Mouse (Mus musculus): Measurements from ENCODE around the gene Herpud2. TPM values are rescaled to one million over a fixed set of nuclear protein-coding genes. Genes with fewer than 3 reads are reported as not detected.

The Herpud2 gene
- polyA plus RNA-seq (2017; shearing (Covaris generic)) = 10 to 100 TPM; 12.1 to 15.7 (median 14.6) TPM

- peak; percentile 85 for ATAC-seq
These were observed at the start of gene Herpud2 for GRCm38 (mm10) chr9:25151611-25152241. Gene Herpud2 (minus strand): TSS chr9:25151820.

- no peak for ATAC-seq
These were observed 49.4 kb upstream of the Herpud2 start for GRCm38 (mm10) chr9:25200987-25201386.

GRCm38 (mm10) chr9:25200148-25200547, 48.5 kb upstream of the Herpud2 start:
- no peak for ATAC-seq

- ATAC-seq = peak; percentile 93
These were observed 45.1 kb upstream of the Herpud2 start for GRCm38 (mm10) chr9:25196746-25197145.

GRCm38 (mm10) chr9:25191612-25192011, 40.0 kb upstream of the Herpud2 start:
- peak; percentile 55 for ATAC-seq

GRCm38 (mm10) chr9:25186501-25186900, 34.9 kb upstream of the Herpud2 start:
- peak; percentile 86 for ATAC-seq

GRCm38 (mm10) chr9:25185854-25186253, 34.2 kb upstream of the Herpud2 start:
- peak; percentile 55 for ATAC-seq

- no peak for ATAC-seq
These were observed 33.0 kb upstream of the Herpud2 start for GRCm38 (mm10) chr9:25184606-25185005.

GRCm38 (mm10) chr9:25178066-25178465, 26.4 kb upstream of the Herpud2 start:
- no peak for ATAC-seq

GRCm38 (mm10) chr9:25177201-25177600, 25.6 kb upstream of the Herpud2 start:
- ATAC-seq = no peak

GRCm38 (mm10) chr9:25176562-25176961, 24.9 kb upstream of the Herpud2 start:
- no peak for ATAC-seq

- no peak for ATAC-seq
These were observed 24.4 kb upstream of the Herpud2 start for GRCm38 (mm10) chr9:25175978-25176377.

- ATAC-seq = no peak
These were observed 23.4 kb upstream of the Herpud2 start for GRCm38 (mm10) chr9:25175039-25175442.

GRCm38 (mm10) chr9:25174614-25175013, 23.0 kb upstream of the Herpud2 start:
- ATAC-seq = no peak

- no peak for ATAC-seq
These were observed 21.6 kb upstream of the Herpud2 start for GRCm38 (mm10) chr9:25173171-25173570.

- ATAC-seq = no peak
These were observed 18.0 kb upstream of the Herpud2 start for GRCm38 (mm10) chr9:25169626-25170025.

GRCm38 (mm10) chr9:25167458-25168084, 16.0 kb upstream of the Herpud2 start:
- peak; percentile 100 for ATAC-seq

- no peak for ATAC-seq
These were observed 6.6 kb upstream of the Herpud2 start for GRCm38 (mm10) chr9:25158218-25158617.

- no peak for ATAC-seq
These were observed 4.8 kb upstream of the Herpud2 start for GRCm38 (mm10) chr9:25156377-25156776.

GRCm38 (mm10) chr9:25153066-25153465, 1.4 kb upstream of the Herpud2 start:
- ATAC-seq = no peak

- ATAC-seq = no peak
These were observed 837 bp upstream of the Herpud2 start for GRCm38 (mm10) chr9:25152457-25152856.

GRCm38 (mm10) chr9:25150791-25151610, 619 bp downstream of the Herpud2 start:
- ATAC-seq = peak; percentile 14

GRCm38 (mm10) chr9:25148767-25149166, 2.9 kb downstream of the Herpud2 start:
- ATAC-seq = no peak

- no peak for ATAC-seq
These were observed 5.7 kb downstream of the Herpud2 start for GRCm38 (mm10) chr9:25145925-25146324.
